11 mouse cellular contexts compared by ENCODE assay signal in the genomic region with DNA sequence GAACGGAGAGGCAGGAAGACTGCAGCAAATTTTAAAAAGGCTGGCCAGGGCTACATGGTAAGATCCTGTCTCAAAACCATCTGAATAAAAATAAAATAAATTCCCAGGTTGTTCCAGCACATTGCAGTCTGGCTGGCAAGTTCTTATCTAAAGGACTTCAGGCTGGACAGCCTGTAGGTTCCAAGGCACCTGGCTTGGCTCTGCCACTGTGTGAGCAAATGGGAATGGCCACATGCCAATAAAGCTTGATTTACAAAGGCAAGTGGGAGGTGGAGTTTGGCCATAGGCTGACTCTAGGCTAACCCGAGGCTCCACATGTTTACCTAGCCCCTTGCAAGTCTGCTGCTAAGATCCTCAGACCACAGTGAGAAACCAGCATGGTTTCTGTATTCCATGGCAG.
A peak's percentile ranks its signal among the peaks of the same experiment; 100 is the strongest.
DNase-seq lines count a peak whose midpoint lies in the region; ATAC-seq lines count a peak whose summit lies in the region.
"Had no signal": no experiment of that assay in that cellular context is flagged by ENCODE, and none has a peak within 500 bp of the region (broad histone marks: within the 10 kb centered on the region; RNA-seq: fewer than 3 reads in every experiment).

No protein-coding gene starts in this region.

- peaks cover 66% of the 10 kb centered on the region for H3K36me3 ChIP-seq in embryonic facial prominence, embryonic 12.5 days
- peaks cover 98% of the 10 kb centered on the region for H3K36me3 ChIP-seq in embryonic facial prominence, embryonic 10.5 days (replicated peaks)
- H3K36me3 ChIP-seq in limb, embryonic 13.5 days = peaks cover 70% of the 10 kb centered on the region
- H3K36me3 ChIP-seq in intestine, embryonic 15.5 days = peaks cover 15% of the 10 kb centered on the region; the same call in 1 of the 2 replicates

- DNase-seq in embryonic facial prominence, embryonic 10.5 days (ENCODE audit: low spot score) = no peak
- peak; percentile 44 for DNase-seq in 3T3-L1 (ENCODE audit: low read depth, low spot score)
- peak; percentile 74 for DNase-seq in gonadal fat pad, adult 2 months (ENCODE audit: low read depth)
- DNase-seq in frontal cortex, postnatal 14 days (ENCODE audit: low spot score in 2 of 2) = no peak
- no peak for DNase-seq in urinary bladder, adult 18-20 months (ENCODE audit: low spot score in 2 of 2)
- DNase-seq: liver, postnatal 0 days; right cerebral cortex, adult 18-20 months had no signal

- no peak overlapping the region for H3K9ac ChIP-seq in embryonic facial prominence, embryonic 12.5 days
- H3K9ac ChIP-seq in limb, embryonic 13.5 days = no peak overlapping the region
- H3K9ac ChIP-seq in intestine, embryonic 15.5 days = no peak overlapping the region
- H3K9ac ChIP-seq: liver, postnatal 0 days had no signal

- no peak overlapping the region for H3K4me2 ChIP-seq in embryonic facial prominence, embryonic 12.5 days (replicated peaks)
- H3K4me2 ChIP-seq in limb, embryonic 13.5 days (replicated peaks) = no peak overlapping the region
- no peak overlapping the region for H3K4me2 ChIP-seq in intestine, embryonic 15.5 days (replicated peaks)

- H3K4me3 ChIP-seq in embryonic facial prominence, embryonic 12.5 days = no peak overlapping the region
- H3K4me3 ChIP-seq in embryonic facial prominence, embryonic 10.5 days = no peak overlapping the region
- no peak overlapping the region for H3K4me3 ChIP-seq in limb, embryonic 13.5 days
- no peak overlapping the region for H3K4me3 ChIP-seq in intestine, embryonic 15.5 days (replicated peaks)

- H3K9me3 ChIP-seq in embryonic facial prominence, embryonic 12.5 days = no peaks in the 10 kb centered on the region
- H3K9me3 ChIP-seq in embryonic facial prominence, embryonic 10.5 days = no peaks in the 10 kb centered on the region
- no peaks in the 10 kb centered on the region for H3K9me3 ChIP-seq in limb, embryonic 13.5 days
- H3K9me3 ChIP-seq in intestine, embryonic 15.5 days = no peaks in the 10 kb centered on the region

- ATAC-seq in embryonic facial prominence, embryonic 12.5 days (ENCODE audit: insufficient number of reproducible peaks, insufficient read depth, low FRiP score, low TSS enrichment) = no peak
- no peak; the same call in 1 of the 2 replicates for ATAC-seq in limb, embryonic 13.5 days (ENCODE audit: low FRiP score, low read depth)
- ATAC-seq in intestine, embryonic 15.5 days = no peak
- ATAC-seq: liver, postnatal 0 days had no signal

- WGBS in embryonic facial prominence, embryonic 12.5 days = 63% methylated on average over 2 of the region's 2 CpGs
- whole genome bisulfite sequencing in embryonic facial prominence, embryonic 10.5 days = 80% methylated on average over 2 of the region's 2 CpGs
- WGBS in limb, embryonic 13.5 days = 32% methylated on average over 2 of the region's 2 CpGs
- WGBS in intestine, embryonic 15.5 days = 49% methylated on average over 2 of the region's 2 CpGs

- H3K27ac ChIP-seq in embryonic facial prominence, embryonic 12.5 days = peak overlapping the region; percentile 82; the same call in 1 of the 2 replicates
- H3K27ac ChIP-seq in embryonic facial prominence, embryonic 10.5 days (replicated peaks) = no peak overlapping the region
- peak overlapping the region; percentile 87 for H3K27ac ChIP-seq in limb, embryonic 13.5 days
- no peak overlapping the region for H3K27ac ChIP-seq in intestine, embryonic 15.5 days

- peaks cover 27% of the 10 kb centered on the region for H3K4me1 ChIP-seq in embryonic facial prominence, embryonic 12.5 days
- H3K4me1 ChIP-seq in embryonic facial prominence, embryonic 10.5 days = peaks cover 41% of the 10 kb centered on the region
- peaks cover 67% of the 10 kb centered on the region for H3K4me1 ChIP-seq in limb, embryonic 13.5 days
- peaks cover 62% of the 10 kb centered on the region for H3K4me1 ChIP-seq in intestine, embryonic 15.5 days (replicated peaks)

- no peaks in the 10 kb centered on the region for H3K27me3 ChIP-seq in embryonic facial prominence, embryonic 12.5 days
- no peaks in the 10 kb centered on the region for H3K27me3 ChIP-seq in embryonic facial prominence, embryonic 10.5 days (replicated peaks; ENCODE audit: low read depth, poor library complexity, severe bottlenecking)
- no peaks in the 10 kb centered on the region for H3K27me3 ChIP-seq in limb, embryonic 13.5 days
- no peaks in the 10 kb centered on the region for H3K27me3 ChIP-seq in intestine, embryonic 15.5 days (replicated peaks)
- H3K27me3 ChIP-seq: CH12.LX had no signal

Comparison
In these comparisons a context has a peak if more than half of its experiments do, and no peak if none do; other contexts are left out.
1. H3K27ac ChIP-seq: peak in embryonic facial prominence, embryonic 12.5 days (single experiment) and limb, embryonic 13.5 days (single experiment); none in embryonic facial prominence, embryonic 10.5 days (single experiment) and intestine, embryonic 15.5 days (single experiment).
2. DNase-seq: peak in 3T3-L1 (single experiment) and gonadal fat pad, adult 2 months (single experiment); none in embryonic facial prominence, embryonic 10.5 days (single experiment), frontal cortex, postnatal 14 days (0 of 2) and urinary bladder, adult 18-20 months (0 of 2).